Mouse (Mus musculus): ENCODE results near the gene Aak1. TPM values are rescaled to one million over a fixed set of nuclear protein-coding genes. Genes with fewer than 3 reads are reported as not detected.

Gene Aak1
- 70.9 and 188 TPM in 2 replicates for polyA plus RNA-seq (2021; fragmentation: Nextera tagmentation)
- long read RNA-seq, experiment 1, transcript Aak1-205 (1 exons, 2,768 nt), result major isoform, 6 of 130 reads
- long read RNA-seq, experiment 1, partial matches to known transcripts, result 11 of 130 reads
- long read RNA-seq, experiment 1, other reads (novel, unspliced or antisense), result 112 of 130 reads
- long read RNA-seq, experiment 2, partial matches to known transcripts, result 6 of 57 reads
- long read RNA-seq, experiment 2, other reads (novel, unspliced or antisense), result 49 of 57 reads

DNA sequence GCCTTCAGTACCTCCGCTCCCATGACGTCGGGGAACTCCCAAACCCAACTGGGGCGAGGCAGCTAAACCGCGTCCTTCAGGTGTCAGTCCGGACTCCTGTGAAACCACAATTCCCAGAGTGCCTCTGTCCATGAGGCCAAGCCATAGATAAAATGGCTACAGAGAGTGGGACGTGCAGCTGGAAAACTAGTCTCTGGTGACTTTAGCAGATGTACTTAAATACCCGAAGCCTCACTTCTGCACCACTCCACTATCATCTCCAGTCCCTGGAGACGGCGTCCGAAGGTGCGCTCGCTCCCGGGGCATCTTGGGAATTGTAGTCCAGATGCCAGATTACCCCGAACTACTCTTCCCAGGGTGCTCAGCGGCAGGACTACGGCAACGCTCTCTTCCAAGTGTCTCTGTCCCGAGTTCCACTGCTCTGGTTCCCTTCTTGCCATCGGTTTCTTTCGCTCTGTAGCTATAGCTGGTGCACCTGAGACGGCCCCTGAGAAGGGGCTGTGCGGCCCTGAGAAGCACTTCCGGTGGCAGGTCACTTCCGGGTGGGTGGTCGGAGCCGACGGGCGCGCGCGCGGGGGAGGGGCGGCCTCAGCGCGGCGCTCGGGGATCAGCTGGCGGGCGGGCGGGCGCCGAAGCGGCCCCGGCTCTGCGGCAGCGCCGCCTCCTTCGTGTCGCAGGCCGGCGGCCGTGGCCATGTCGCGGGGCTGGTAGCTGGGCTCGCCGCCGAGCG, at the start of gene Aak1:
Aak1 (plus strand) TSS at position 603 of the 730 bp plus-strand sequence.

DNA sequence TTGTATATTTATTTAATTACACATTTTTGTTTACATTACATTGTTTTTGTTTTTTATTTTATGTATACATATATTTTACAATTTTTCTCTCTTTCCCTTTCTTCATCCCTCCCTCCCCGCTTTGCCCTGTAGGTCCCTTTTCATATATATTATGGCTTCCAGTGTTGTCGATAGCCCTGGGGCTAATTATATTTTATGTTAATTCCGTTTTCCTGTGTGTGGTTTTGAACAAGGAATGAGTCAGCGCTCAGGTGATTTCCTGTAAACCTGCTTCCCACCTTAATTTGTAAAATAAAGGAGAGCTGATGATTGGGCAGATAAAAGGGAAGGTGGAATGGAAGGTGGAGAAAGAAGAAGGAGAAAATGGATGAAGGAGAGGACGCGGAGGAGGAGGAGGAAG, 159.6 kb downstream of the Aak1 start, which contains the start of gene Nfu1:
Nfu1 (plus strand) TSS at position 350 of the 400 bp plus-strand sequence.

GRCm38 (mm10) chr6:87042337-87043130, 193.2 kb downstream of the Aak1 start, which contains the start of gene Gfpt1:
TSS of gene Gfpt1 (plus strand) at chr6:87042846.

Other genes starting within 250 kb of the Aak1 start
- gene Asprv1, start 221.4 kb upstream of the Aak1 start, polyA plus RNA-seq (2021; fragmentation: Nextera tagmentation), result 0.50 and 0.59 TPM in 2 replicates
- gene Mxd1, start 180.4 kb upstream of the Aak1 start, polyA plus RNA-seq (2021; fragmentation: Nextera tagmentation), result 7.7 and 9.4 TPM in 2 replicates
- 187 TPM in 2 replicates for gene Snrnp27, start 165.0 kb upstream of the Aak1 start, polyA plus RNA-seq (2021; fragmentation: Nextera tagmentation)
- gene Gmcl1, start 116.1 kb upstream of the Aak1 start, polyA plus RNA-seq (2021; fragmentation: Nextera tagmentation), result 5.9 and 15.3 TPM in 2 replicates
- gene Anxa4, start 55.9 kb upstream of the Aak1 start, polyA plus RNA-seq (2021; fragmentation: Nextera tagmentation), result 6.0 and 6.7 TPM in 2 replicates
- 156 and 186 TPM in 2 replicates for gene Nfu1, start 159.7 kb downstream of the Aak1 start, polyA plus RNA-seq (2021; fragmentation: Nextera tagmentation)
- 9.4 and 12.1 TPM in 2 replicates for gene Gfpt1, start 193.3 kb downstream of the Aak1 start, polyA plus RNA-seq (2021; fragmentation: Nextera tagmentation)